Mouse (Mus musculus): ENCODE data around the gene Rnf167.

Gene Rnf167

DNA sequence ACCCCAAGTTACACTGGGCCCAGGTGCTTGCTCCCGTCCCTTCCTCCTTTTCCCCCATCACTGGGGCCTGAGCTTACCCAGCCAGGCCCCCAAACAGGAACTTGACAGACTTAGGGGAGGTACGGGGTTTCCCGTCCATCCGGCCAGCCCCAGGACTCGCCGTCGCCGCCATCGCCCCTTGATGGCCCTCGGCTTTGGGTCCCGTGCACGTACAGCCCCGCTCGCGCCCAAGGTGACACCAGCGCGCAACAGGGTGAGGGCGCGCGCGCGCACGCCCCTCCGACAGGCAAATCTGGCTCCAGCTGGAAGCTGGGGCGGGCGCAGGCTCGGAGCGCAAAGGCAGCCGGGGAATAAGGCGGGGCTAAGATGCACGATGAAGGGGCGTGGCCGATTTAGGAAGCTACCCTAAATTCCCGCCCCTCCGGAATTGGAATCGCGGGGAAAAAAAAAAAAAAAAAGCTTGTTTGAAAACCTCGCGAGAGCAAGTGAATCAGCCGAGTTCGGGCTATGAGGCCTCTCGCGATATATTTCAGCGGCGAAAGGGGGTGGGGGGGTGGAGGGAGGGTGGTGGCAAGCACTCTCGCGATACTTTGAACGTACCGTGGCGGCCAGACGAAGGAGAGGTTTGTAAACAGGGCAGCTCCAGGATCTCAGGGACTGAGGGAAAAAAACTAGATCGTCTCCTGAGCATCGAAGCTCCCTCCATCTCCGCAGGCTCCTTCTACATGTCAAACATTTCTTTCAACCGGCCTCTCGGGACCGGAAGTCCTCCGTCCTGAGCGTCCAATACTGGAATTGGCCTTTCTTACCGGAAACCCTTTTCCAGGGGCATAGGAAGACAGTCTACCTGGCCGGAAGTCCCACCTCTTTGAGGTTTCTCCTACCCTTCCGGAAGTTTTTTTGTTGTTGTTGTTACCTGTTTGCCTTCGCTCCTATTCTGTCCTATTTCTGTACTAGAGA is at the start of gene Rnf167, which contains the start of gene Slc25a11:
Gene Rnf167 (plus strand): TSS at position 545 of the 960 bp plus-strand sequence.
Gene Slc25a11 (minus strand): TSS at position 789 of the 960 bp plus-strand sequence.
- DNase-seq (ENCODE audit: low spot score), result peak; percentile 95

DNA sequence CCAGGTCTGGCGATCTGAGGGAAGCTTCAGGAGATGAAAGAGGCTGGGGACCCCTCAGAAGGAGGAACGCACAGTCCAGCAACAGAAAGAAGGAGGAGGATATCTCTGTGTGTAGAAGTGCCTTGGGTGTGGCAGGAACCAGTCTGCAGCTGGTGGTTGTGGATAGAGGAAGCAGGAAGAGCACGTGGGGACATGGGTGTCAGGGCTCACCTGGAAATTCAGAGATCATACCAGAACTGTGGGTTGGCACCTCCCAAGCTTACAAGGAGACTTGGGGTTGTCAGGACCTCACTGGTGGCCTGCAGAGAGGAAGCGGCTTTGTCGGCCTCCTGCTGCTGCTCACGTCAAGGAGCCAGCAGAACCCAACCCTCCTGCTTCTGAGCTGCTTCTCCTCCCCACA is 49.7 kb upstream of the Rnf167 start:
- no peak for DNase-seq (ENCODE audit: low spot score)

GRCm38 (mm10) chr11:70598451-70598953 is 48.5 kb upstream of the Rnf167 start:
- no peak for DNase-seq (ENCODE audit: low spot score)

- DNase-seq (ENCODE audit: low spot score), result peak; percentile 37
Measured at GRCm38 (mm10) chr11:70605024-70605566, 41.9 kb upstream of the Rnf167 start.

DNA sequence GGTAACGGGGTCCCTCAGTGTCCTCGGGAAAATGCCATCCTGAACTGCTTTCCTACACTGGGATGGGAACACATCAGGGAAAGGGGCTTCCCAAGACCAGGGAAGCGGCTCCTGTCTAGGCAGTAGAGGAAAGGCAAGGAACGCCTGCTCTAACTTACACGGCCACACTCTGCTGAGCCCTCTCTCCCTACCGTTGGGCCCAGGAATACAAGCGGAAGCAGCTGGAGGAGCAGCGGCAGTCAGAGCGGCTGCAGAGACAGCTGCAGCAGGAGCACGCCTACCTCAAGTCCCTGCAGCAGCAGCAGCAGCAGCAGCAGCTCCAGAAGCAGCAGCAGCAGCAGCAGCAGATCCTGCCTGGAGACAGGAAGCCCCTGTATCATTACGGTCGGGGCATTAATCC is 40.3 kb upstream of the Rnf167 start:
- no peak for DNase-seq (ENCODE audit: low spot score)

- DNase-seq (ENCODE audit: low spot score), result no peak
Measured at GRCm38 (mm10) chr11:70607611-70608010, 39.4 kb upstream of the Rnf167 start.

GRCm38 (mm10) chr11:70608381-70609066 is 38.5 kb upstream of the Rnf167 start:
- DNase-seq (ENCODE audit: low spot score), result no peak

DNA sequence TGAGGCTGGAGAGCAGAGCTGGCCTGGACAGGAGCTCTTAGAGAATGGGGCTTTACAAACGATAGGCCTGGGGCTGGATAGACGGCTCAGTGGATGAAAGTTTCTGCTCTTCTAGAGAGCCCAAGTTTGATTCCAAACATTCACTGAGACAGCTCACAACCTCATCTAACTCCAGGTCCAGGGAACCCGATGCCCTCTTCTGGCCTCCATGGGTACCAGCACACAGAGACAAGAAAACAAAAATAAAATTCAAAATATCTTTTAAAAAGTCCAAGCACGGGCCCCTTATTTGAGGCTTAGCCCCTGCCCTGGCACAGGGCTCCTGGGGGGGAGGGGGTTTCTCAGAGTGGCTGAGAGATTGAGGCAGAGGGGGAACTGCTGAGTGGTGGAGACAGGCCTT is 36.3 kb upstream of the Rnf167 start:
- DNase-seq (ENCODE audit: low spot score), result no peak

DNA sequence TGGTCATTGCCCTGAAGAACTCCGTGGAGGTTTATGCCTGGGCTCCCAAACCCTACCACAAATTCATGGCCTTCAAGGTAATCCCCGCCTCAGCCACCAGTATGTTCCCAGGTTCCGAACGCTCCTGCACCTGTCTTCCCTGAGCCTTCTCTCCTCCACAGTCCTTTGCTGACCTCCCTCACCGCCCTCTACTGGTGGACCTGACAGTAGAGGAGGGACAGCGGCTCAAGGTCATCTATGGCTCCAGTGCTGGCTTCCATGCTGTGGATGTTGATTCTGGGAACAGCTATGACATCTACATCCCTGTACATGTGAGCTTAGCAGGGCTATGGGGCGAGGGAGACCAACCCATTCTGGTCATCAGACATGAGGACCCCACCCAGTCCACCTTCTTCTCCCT is 34.5 kb upstream of the Rnf167 start:
- no peak for DNase-seq (ENCODE audit: low spot score)

GRCm38 (mm10) chr11:70615074-70615473 is 32.0 kb upstream of the Rnf167 start:
- peak; percentile 59 for DNase-seq (ENCODE audit: low spot score)

DNA sequence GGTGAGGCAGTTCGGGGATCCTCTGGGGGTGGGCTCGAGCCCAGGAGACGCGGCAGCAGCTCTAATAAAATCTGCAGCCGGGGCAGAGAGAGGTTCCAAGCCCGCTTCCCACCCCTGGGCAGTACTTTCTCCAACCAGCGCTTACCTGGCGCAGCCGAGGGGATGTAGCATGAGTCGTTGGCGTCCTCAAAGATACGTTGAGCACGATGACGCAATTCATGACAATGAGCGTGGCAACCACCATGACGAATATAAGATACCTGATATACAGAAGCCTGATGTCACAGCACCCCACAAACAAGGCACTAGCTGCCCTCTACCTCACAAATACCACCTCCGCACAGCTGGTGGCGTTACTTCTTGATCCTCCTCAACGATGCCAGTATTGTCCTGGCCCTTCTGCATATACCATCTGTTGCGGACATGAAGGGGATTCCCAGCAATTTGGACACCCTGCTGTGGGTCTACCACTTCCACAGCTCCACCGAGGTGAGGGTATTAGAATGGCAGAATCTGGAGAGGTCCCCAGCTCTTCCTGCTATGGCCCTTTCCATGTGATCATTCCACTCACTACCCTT is 31.4 kb upstream of the Rnf167 start, which contains the start of gene 4930544D05Rik:
Gene 4930544D05Rik (plus strand): TSS at position 333 of the 578 bp plus-strand sequence.
- no peak for DNase-seq (ENCODE audit: low spot score)

DNA sequence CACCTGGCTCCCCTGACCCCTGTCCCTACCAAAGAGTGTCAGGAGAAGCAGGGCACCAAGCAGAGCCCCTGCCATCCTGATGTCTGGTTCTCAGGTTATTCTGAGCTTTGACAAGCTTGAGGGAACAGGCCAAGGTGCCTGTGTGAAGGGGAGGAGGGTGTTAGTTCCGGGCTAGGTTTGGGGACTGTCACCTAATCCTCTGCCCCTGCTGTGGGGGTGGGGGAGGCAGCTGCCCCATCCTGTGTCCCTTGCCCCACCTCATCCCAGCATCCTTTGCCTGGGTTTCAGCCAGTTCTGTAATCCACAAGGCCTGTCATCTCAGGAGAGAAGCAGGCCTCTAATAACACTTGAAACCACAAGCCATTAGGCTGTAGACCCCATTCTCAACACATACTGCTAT is 27.9 kb upstream of the Rnf167 start, which contains the start of gene Chrne:
Gene Chrne (minus strand): TSS at position 116 of the 400 bp plus-strand sequence.
- no peak for DNase-seq (ENCODE audit: low spot score)

DNA sequence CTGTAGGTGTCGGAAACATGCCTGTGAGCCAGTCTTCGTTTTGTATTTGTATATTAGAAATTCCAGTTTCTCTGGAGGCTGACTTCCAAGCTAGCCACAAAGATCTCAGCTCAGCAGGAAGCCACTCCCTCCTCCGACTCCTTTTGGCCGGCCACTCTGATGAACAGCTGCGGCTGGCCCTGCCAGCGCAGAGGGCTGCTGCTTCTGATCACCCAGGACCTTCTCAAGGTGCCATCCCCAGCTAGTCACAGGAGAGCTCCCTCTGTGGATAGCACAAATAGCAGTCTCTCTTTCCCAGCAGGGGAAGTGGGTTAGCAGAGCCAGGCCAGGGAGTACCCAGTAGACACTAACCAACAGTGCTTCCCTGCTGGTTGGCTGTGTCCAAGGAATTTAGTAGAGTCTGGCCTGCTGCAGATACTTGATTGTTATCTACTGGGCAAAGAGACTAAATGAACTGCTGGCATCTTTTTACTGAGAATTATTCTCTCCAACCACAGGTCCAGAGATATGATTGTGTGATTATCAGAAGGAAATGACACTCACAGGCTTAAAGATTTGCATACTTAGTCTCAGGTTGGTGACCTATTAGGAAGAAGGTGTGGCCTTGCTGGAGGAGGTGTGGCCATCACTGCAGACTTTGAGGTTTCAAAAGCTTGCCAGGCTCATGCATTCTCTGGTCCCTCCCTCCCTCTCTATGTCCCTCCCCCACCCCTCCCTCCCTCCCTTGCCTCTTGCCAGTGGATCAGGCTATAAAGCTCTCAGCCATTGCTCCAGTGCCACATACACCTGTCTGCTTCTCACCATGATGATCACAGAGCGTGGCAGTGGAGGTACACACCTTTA is 24.8 kb upstream of the Rnf167 start:
- no peak for DNase-seq (ENCODE audit: low spot score)

DNA sequence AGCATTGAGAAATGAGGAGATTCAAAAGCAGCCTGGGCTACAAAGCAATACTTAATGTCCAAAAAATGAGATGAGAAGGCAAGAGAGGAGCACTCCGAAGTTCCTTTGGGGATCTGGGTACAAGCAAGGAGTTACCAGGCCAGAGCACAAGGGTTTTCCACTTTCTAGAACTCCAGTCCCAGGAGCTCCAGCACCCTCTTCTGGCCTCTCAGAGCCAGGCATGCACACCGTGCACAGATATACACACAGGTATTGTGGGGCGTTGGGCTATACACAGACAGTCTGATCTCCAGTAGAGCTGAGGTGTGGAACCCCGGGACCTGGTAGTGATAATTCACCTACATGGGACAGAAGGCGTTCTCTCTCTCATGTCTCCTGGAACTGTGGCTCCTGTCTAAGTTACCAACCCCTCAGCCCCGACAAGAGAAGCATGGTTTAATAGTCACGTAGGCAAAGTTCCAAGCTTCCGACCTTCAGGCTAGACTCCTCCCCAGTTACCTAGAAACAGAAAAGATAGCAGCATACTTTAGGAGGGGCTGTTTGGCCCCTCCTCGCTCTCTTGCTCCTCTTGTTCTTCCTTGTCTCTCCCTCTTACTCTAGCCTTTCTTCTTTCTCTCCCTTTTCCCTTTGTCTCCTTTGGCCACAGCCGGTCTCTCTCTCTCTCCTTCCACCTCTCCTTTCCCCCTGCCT is 23.8 kb upstream of the Rnf167 start:
- DNase-seq (ENCODE audit: low spot score), result no peak

DNA sequence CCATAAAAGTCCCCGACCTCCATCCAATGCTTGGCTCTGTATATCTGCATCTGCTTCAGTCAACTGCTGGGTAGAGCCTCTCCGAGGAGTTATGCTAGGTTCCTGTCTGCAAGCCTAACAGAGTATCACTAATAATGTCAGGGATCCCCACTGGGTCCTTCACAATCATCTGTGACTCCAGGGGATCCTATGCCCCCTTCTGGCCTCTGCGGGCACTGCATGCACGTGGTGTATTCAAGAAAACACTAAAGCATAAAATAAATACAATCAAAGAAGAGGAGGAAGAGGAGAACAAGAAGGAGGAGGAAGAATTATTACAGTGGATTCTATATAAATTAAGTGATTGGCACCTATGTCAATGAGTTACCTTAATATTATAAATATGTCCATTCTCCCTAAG is 21.6 kb upstream of the Rnf167 start:
- DNase-seq (ENCODE audit: low spot score), result no peak

DNA sequence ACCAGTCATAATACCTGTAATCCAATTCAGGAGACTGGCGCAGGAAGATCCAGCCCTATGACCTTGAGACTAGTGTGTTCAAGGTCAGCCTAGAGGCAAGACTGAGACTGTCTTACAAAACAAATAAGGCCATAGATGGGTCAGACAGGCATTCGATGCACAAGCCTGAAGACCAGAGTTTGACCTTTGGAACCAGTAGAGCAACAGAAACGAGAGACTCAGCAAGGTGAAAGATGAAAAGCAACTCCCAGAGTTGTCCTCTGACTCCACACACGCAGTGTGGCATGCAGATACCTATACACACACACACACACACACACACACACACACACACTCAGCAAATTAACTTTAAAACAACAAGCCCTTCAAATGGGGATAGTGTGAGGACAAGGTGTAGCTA is 20.2 kb upstream of the Rnf167 start:
- no peak for DNase-seq (ENCODE audit: low spot score)

GRCm38 (mm10) chr11:70628431-70628830 is 18.6 kb upstream of the Rnf167 start:
- no peak for DNase-seq (ENCODE audit: low spot score)

- DNase-seq (ENCODE audit: low spot score), result no peak
Measured at GRCm38 (mm10) chr11:70629557-70629956, 17.5 kb upstream of the Rnf167 start.

DNA sequence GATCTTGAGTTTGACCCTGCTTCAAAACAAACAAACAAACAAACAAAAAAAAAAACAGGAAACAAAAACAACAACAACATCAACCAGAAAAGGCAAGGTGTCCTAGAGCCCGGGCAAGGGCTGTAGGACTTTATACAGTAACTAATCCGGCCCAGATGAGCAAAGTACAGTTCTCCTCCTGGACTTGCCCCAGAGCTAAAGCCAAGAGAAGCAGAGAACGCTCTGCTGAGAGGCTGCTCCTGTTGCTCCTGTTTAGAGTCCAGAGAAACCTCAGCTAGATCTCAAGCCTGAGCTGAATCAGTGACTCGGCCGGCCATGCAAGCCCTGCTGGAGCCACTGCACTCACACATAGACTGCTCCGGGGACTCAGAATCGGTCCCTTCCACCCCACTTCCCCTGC is 16.9 kb upstream of the Rnf167 start:
- no peak for DNase-seq (ENCODE audit: low spot score)

DNA sequence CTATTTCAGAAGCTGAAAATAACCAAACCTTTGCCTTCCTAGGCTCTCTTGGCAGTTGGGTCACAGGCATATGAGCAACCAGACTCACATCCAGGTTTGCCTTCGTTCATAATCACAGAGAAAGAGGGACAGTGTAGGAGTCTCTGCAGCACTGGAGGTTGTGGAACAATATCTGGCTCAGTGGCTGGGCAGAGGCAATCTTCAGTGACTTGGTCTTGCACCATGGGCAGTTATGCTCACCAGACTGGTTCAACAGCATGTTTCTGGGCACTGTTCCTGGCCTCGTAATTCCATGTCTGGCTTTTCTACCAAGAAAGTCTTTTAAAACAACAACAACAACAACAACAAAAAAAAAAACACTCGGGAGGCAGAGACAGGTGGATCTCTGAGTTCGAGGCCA is 11.4 kb upstream of the Rnf167 start:
- no peak for DNase-seq (ENCODE audit: low spot score)

All from ovary, adult 18-20 months (tissue).